Mouse (Mus musculus): ENCODE results near the gene Bnip2. TPM values are rescaled to one million over a fixed set of nuclear protein-coding genes. Genes with fewer than 3 reads are reported as not detected.
A peak's percentile ranks its signal among the peaks of the same experiment; 100 is the strongest.

Gene Bnip2
- total and polyA plus RNA-seq, 3 experiments = 54.3 to 104 (median 88.1) TPM

DNA sequence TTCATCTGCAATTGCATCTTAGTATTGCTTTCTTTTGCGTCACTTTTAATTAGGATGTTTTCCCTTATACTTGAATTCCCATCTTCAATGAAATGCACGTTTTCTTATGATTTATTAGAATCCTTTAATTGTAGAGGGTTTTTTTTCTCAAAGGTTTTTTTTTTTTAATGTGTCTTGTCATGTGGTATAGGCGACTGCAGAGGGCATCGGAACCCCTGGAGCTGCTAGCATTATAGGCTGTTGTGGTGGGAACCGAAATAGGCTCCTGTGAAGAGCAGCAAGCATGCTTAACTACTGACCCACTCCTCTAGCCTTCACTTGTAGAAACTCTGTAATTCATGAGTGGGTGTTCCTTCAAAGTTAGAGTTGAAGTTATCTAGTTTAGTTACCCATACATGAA lies 1.1 kb downstream of the Bnip2 start:
- Histone ChIP-seq H3K79me2 (replicated peaks; ENCODE audit: control insufficient read depth, extremely low read depth, insufficient read depth, poor library complexity, severe bottlenecking) (peaks cover 41% of the 10 kb centered on the region), H3K27me3 (replicated peaks) (no peaks in the 10 kb centered on the region), H3K4me2 (ENCODE audit: insufficient read depth, low read depth, poor library complexity, severe bottlenecking) (peak overlapping the region; percentile 83; the same call in 1 of the 2 replicates), H3K27ac (ENCODE audit: insufficient read depth, low read depth) (no peak overlapping the region), H3K4me3 (replicated peaks in 1 of 3; ENCODE audit: low read depth in 2 of 3, low read length in 2 of 3, poor library complexity in 1 of 3) (peak overlapping the region; percentile 85 to 99 (median 94)), H3K9ac (ENCODE audit: insufficient read depth, low read depth) (peak overlapping the region; percentile 74), H3K36me3 (replicated peaks in 1 of 2; ENCODE audit: control insufficient read depth in 1 of 2, insufficient read depth in 1 of 2, low read length in 1 of 2) (peaks cover 8 to 27% of the 10 kb centered on the region in 2 experiments), H3K4me1 (ENCODE audit: control insufficient read depth in 1 of 2, insufficient read depth in 2 of 2) (peaks cover 6 to 56% of the 10 kb centered on the region in 2 experiments; a peak in 3 of 4 replicates), H3K9me3 (replicated peaks; ENCODE audit: low read length) (no peaks in the 10 kb centered on the region)
- dilution Hi-C loops (cut with MboI; ENCODE audit: extremely low pct_ligation_motif_present, extremely low pct_unique_long_range_greater_than_20kb, low sequenced_read_pairs) (no loop called here), in situ Hi-C loops (cut with MboI; ENCODE audit: low pct_ligation_motif_present, low pct_unique_long_range_greater_than_20kb, low sequenced_read_pairs) (no loop called here)
- no peak for DNase-seq (ENCODE audit: extremely low read depth)
- TF ChIP-seq MAFK (IDR thresholded peaks at IDR 0.05; ENCODE audit: insufficient replicate concordance, low read length) (no peak), EP300 (IDR thresholded peaks at IDR 0.05; ENCODE audit: low read length) (no peak), USF2 (conservative IDR thresholded peaks at IDR 0.05; ENCODE audit: low read depth, low read length) (no peak), ZMIZ1 (IDR thresholded peaks at IDR 0.05; ENCODE audit: low read depth, low read length) (no peak), MXI1 (IDR thresholded peaks at IDR 0.05; ENCODE audit: low read depth, low read length) (no peak), SMC3 (IDR thresholded peaks at IDR 0.05; ENCODE audit: low read depth, low read length) (peak; percentile 19; the same call in 1 of the 2 replicates), NRF1 (IDR thresholded peaks at IDR 0.05; ENCODE audit: low read depth, low read length) (no peak), CHD2 (IDR thresholded peaks at IDR 0.05; ENCODE audit: low read length) (no peak), JUND (conservative IDR thresholded peaks at IDR 0.05; ENCODE audit: low read depth, low read length) (no peak), MEF2A (IDR thresholded peaks at IDR 0.05; ENCODE audit: borderline replicate concordance, low read depth, low read length) (no peak), RCOR1 (conservative IDR thresholded peaks at IDR 0.05; ENCODE audit: low read depth, low read length) (no peak), CHD1 (IDR thresholded peaks at IDR 0.05; ENCODE audit: low read depth, low read length) (no peak), UBTF (IDR thresholded peaks at IDR 0.05; ENCODE audit: low read depth, low read length) (no peak), MYC (IDR thresholded peaks at IDR 0.05; ENCODE audit: low read depth, low read length) (no peak), MAX (IDR thresholded peaks at IDR 0.05; ENCODE audit: low read length) (0 out of 2 replicates have a peak, but pooled peaks have one; percentile 30), HCFC1 (IDR thresholded peaks at IDR 0.05; ENCODE audit: low read depth, low read length) (no peak), RAD21 (IDR thresholded peaks at IDR 0.05; ENCODE audit: low read depth, low read length) (peak; percentile 22), POLR2A (IDR thresholded peaks at IDR 0.05; ENCODE audit: low read depth, low read length) (no peak), ETS1 (conservative IDR thresholded peaks at IDR 0.05; ENCODE audit: low read depth, low read length) (no peak), ELF1 (IDR thresholded peaks at IDR 0.05; ENCODE audit: low read depth, low read length) (no peak), ZNF384 (IDR thresholded peaks at IDR 0.05; ENCODE audit: low read depth, low read length) (peak; percentile 84), KAT2A (IDR thresholded peaks at IDR 0.05; ENCODE audit: insufficient replicate concordance, low read length) (no peak), JUN (IDR thresholded peaks at IDR 0.05; ENCODE audit: insufficient read depth, low read depth, low read length) (no peak), PAX5 (IDR thresholded peaks at IDR 0.05; ENCODE audit: low read length) (no peak), MAZ (IDR thresholded peaks at IDR 0.05; ENCODE audit: low read depth, low read length) (no peak), CTCF (conservative IDR thresholded peaks at IDR 0.05 in 1 of 2, IDR thresholded peaks at IDR 0.05 in 1 of 2; ENCODE audit: low read depth in 2 of 2, low read length in 2 of 2) (peak in 1 of 2 experiments; percentile 37; a peak in 2 of 4 replicates), ZC3H11A (IDR thresholded peaks at IDR 0.05; ENCODE audit: low read depth, low read length) (no peak), GABPA (IDR thresholded peaks at IDR 0.05; ENCODE audit: insufficient replicate concordance, low read depth, low read length) (no peak), TCF12 (IDR thresholded peaks at IDR 0.05; ENCODE audit: low read depth, low read length) (no peak)

Data from CH12.LX (cell line).